Mouse (Mus musculus): ENCODE measurements around the gene Srsf7.
"Not testable (repeated sequence)": the region's sequence is repeated elsewhere in the genome, so short reads cannot be mapped to it uniquely, and the experiment has no call there.

The Srsf7 gene

DNA sequence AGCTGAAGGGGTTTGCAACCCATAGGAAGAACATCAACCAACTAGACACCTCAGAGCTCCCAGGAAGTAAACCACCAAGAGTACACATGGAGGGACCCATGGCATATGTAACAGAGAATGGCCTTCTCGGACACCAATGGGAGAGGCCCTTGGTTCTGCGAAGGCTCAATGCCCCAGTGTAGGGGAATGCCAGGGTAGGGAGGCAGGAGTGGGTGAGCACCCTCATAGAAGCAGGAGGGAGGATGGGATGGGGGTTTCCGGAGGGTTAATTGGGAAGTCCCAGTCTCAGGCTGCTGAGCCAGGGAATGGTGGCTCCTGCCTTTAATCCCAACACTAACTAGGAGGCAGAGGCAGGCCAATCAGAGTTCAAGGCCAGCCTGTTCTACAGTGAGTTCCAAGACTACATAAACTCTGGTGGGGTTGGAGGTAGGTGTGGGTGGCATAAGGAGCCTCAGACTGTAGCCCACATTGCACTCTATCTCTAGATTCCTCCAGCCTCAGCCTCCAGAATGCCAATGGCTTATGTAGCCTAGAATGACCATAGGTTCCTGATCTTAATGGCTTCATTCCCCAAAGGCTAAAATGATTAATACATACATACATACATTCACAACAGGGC, 7.8 kb downstream of the Srsf7 start:
- DNase-seq (ENCODE audit: low spot score in 2 of 2) = no peak

DNA sequence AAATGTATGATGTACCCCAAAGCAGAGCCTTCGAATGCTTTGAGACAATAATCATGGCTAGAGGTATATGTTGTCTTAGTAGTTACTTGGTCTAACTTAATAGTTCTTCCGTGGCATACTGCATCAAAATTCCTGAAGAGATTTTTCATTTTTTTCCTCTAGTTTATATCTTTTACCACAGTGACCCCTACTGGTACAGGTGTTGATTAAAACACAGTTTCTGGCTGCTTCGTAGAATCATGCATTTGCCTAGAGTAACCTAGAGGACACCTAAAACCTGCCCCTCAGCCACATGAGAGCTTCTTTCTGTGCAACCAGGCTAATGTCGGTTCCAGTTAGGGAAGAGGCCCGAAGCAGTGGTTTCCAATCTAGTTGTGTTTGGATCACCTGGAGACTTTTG, 14.0 kb downstream of the Srsf7 start:
- no peak for DNase-seq (ENCODE audit: low spot score in 2 of 2)

GRCm38 (mm10) chr17:80183615-80184014, 23.5 kb downstream of the Srsf7 start:
- DNase-seq (ENCODE audit: low spot score in 2 of 2) = no peak

DNA sequence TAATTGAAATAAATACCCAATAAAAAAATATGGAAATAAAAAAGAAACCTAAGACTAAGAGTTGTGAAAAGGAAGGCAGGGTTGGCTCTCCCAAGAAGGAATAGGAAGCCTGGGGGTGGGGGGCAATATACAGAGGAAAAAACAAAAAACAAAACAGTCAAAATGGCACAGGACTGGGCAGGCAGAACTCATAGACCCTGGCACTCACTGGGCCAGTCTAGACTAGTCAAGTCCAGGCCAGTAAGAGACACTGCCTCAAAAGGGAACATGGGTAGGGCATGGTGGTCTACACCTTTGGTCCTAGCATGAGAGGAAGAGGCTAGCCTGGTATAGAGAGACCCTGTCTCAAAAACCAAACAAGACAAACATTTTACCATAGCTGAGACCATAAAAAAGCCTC, 26.6 kb downstream of the Srsf7 start:
- DNase-seq (ENCODE audit: low spot score in 2 of 2) = no peak

GRCm38 (mm10) chr17:80179959-80180358, 27.1 kb downstream of the Srsf7 start:
- peak; percentile 52 to 71 for DNase-seq (ENCODE audit: low spot score in 2 of 2)

DNA sequence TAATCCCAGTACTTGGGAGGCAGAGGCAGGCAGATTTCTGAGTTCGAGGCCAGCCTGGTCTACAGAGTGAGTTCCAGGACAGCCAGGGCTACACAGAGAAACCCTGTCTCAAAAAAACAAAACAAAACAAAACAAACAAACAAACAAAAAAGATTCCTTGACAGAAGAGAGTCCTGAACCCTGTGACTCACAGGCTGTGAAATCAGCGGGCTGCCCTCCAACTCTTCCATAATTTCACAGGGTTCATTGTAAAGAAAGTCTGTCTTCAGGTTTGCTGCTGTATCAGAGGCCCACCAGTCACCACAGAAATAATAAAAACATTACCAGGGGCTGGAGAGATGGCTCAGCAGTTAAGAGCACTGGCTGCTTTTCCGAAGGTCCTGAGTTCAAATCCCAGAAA, 28.3 kb downstream of the Srsf7 start:
- DNase-seq (ENCODE audit: low spot score in 2 of 2) = not testable (repeated sequence)

GRCm38 (mm10) chr17:80175966-80176365, 31.1 kb downstream of the Srsf7 start:
- no peak for DNase-seq (ENCODE audit: low spot score in 2 of 2)

GRCm38 (mm10) chr17:80175386-80175739, 31.7 kb downstream of the Srsf7 start:
- DNase-seq (ENCODE audit: low spot score in 2 of 2) = no peak

GRCm38 (mm10) chr17:80174699-80175385, 32.3 kb downstream of the Srsf7 start:
- no peak for DNase-seq (ENCODE audit: low spot score in 2 of 2)

- DNase-seq (ENCODE audit: low spot score in 2 of 2) = no peak
Observed at GRCm38 (mm10) chr17:80174146-80174545, 33.0 kb downstream of the Srsf7 start.

- no peak for DNase-seq (ENCODE audit: low spot score in 2 of 2)
Observed at GRCm38 (mm10) chr17:80173708-80174107, 33.4 kb downstream of the Srsf7 start.

DNA sequence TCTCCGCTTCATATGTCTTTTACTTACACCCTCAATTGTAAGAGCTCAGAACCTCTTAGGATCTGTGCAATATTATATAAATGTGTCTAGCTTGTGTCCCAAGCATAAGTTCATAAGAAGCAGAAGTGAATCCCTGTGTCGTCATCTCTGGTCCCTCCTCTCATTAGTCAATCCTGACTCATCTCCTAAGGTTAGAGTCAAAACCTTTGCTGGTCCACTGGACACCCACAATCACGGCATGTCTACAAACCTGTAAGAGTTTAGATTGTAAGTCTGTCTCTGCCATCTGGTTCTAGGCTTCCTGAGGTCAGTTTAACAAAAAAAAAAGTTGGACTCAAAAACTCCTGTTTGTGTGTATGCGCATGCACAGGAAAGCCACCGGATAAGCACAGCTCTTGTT, 34.3 kb downstream of the Srsf7 start:
- DNase-seq (ENCODE audit: low spot score in 2 of 2) = no peak

DNA sequence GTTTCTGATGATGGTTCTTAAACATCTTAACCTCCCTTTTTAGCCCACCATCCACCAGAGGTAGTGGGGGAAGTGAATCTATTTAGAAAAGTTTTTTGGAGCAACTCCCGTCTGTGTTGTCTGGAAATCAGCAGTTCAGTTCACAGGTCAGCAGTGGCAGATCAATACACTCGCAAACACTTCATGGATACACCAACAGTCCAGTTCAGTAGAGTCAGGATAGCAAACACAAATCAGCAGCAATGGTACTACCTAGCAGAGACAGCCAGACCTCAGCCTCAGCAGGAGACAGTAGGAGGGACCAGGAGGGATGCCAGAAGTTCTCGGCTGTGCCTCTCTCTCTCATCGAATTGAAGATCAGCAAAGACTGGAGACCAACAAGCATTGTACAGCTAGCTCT, 35.2 kb downstream of the Srsf7 start:
- DNase-seq (ENCODE audit: low spot score in 2 of 2) = no peak

GRCm38 (mm10) chr17:80170951-80171350, 36.2 kb downstream of the Srsf7 start:
- DNase-seq (ENCODE audit: low spot score in 2 of 2) = no peak

DNA sequence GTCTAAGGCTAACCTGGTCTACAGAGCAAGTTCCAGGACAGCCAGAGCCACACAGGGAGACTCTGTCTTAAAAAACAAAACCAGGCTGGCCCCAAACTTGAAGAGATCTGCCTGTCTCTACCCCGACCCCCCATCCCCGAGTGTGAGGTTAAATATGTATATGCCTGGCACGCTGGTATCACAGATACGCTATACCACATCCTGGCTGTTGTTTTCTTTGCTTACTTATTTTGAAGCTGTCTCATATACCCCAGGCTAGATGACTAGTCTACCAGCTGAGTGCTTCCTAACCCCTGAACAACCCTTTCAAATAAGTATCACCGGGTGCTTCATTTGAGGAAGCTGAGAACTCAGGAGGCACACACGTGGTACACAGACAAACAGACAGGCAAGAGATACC, 37.3 kb downstream of the Srsf7 start:
- no peak for DNase-seq (ENCODE audit: low spot score in 2 of 2)

- DNase-seq (ENCODE audit: low spot score in 2 of 2) = peak; percentile 71 to 74
Observed at GRCm38 (mm10) chr17:80168425-80169182, 38.5 kb downstream of the Srsf7 start.

- peak; percentile 28 to 58 for DNase-seq (ENCODE audit: low spot score in 2 of 2)
Observed at GRCm38 (mm10) chr17:80167851-80168251, 39.3 kb downstream of the Srsf7 start.

DNA sequence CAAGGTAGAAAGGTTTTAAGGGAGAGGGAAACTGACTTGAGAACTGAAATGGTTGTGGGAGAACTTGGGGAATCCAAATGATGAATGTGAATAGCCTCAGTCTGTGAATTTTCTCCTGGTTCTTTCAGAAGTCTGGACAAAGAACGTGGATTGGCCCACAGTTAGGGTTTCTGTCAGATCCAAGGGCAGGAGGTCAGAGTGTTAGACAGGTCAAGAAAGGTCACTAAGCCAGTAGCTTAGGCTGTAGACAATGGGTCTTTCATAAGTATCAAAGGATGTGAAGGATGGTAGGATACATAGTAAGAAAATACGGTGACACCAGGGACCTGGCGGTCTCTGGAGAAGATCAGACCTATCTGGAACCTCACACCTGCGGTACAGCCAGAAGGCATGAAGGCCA, 39.7 kb downstream of the Srsf7 start:
- no peak for DNase-seq (ENCODE audit: low spot score in 2 of 2)

DNA sequence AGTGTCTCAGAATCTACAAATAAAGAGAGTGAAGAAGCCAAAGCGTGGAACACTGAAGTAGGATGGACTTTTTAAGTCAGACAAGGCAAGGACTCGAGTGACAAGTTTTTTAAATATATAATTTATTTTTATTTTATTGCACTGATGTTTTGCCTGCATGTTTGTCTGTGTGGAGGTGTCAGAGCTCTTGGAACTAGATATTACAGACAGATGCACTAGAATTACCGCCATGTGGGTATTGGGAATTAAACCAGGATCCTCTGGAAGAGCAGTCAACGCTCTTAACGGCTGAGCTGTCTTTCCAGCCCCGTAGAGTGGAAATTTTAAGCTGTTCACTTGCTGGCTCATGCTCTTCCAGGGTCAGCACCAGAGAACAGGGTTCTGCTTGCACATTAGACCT, 40.8 kb downstream of the Srsf7 start:
- DNase-seq (ENCODE audit: low spot score in 2 of 2) = peak in 1 of 2 experiments; percentile 40

GRCm38 (mm10) chr17:80165741-80166140, 41.4 kb downstream of the Srsf7 start:
- DNase-seq (ENCODE audit: low spot score in 2 of 2) = peak; percentile 78 to 84

- no peak for DNase-seq (ENCODE audit: low spot score in 2 of 2)
Observed at GRCm38 (mm10) chr17:80163991-80164390, 43.1 kb downstream of the Srsf7 start.

DNA sequence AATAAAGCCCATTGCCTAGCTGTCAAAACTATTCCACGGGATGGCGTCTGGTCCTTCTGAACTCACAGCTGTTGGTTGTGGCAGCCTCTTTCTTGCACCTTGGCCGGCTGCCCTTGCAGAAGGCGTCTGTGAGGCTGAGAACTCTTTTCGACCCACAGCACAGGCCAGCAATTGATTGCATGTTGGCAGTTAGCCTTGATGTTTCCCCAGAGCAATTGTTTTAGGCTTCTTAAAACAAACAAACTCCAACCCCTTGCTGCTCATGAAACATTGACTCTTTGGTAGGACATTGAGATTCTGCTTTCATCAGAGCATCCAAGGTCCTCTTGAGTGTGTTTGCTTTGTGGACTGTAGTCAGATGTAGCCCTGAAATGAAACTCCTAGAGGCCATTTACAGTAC, 46.7 kb downstream of the Srsf7 start:
- peak; percentile 35 to 65 for DNase-seq (ENCODE audit: low spot score in 2 of 2)

GRCm38 (mm10) chr17:80157489-80157888, 49.6 kb downstream of the Srsf7 start:
- DNase-seq (ENCODE audit: low spot score in 2 of 2) = no peak
